Mouse (Mus musculus): ENCODE data around the gene Dnaaf5. TPM values are rescaled to one million over a fixed set of nuclear protein-coding genes. Genes with fewer than 3 reads are reported as not detected.

The Dnaaf5 gene
- total RNA-seq (2022), result 10 to 100 TPM; 16.6 to 20.3 (median 17.4) TPM

DNA sequence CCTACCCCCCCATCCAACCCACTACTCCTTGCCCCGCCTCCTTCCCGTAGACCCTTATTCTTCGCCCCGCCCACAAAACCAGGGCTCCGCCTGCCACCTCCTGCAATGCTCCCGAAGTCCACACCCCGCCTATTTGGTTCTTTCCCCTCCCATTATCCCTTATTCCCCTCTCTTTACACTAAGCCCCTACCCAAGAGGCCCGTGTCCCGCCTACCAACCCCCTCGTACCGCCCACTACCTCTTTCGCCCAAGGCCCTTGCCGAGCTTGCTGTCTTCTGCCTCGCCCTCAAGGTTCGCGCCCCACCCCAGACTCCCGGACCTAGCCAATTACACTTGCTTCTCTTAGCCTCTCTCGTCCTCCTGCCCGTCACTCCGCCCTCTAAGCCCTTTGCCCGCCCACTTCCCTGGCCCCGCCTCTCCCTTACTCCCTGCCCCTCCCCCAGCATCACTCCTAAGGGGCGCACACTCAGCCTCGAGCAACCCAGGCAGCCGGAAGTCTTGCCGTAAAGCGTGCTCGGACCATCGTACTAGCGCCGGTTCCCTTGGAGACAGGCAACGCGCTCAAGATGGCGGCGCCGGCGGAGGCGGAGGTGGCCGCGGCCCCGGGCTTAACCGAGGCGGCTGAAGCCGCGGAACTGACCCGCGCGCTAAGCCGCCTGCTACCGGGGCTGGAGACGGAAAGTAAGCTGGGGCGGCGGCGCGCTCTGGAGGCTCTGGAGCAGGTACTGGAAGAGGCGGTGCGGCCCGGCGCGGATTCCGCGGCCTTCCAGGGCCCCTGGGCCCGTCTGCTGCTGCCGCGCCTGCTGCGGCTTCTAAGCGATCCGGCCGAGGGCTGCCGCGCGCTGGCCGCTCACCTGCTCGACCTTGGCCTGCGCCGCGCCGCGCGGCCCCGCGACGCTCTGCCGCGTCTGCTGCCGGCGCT, at the start of gene Dnaaf5, which contains the start of gene Prkar1b:
Dnaaf5 (plus strand) TSS at position 543 of the 922 bp plus-strand sequence.
Prkar1b (minus strand) TSS at position 321 of the 922 bp plus-strand sequence.
- peak; percentile 94 to 95 for DNase-seq (ENCODE audit: low spot score in 2 of 2)

DNA sequence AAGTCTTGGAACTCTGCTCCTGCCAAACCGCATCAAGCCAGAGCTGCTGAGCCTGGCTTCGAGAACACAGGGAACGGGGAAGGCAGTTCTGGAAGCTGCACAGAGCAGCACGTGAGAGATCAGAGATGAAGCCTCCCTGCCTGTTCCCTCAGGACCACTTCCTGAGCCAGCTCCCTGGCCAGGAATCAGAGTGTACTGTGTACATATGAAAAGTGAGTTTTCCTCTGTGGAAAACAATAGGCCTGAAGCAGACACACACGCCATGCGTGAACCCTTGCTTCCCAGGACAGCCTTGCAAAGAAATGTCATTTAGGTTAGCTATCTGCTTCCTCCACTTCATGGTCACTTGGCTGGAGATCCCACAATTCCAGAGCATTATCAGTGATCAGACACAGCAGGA, 48.2 kb upstream of the Dnaaf5 start:
- DNase-seq (ENCODE audit: low spot score in 2 of 2), result no peak

DNA sequence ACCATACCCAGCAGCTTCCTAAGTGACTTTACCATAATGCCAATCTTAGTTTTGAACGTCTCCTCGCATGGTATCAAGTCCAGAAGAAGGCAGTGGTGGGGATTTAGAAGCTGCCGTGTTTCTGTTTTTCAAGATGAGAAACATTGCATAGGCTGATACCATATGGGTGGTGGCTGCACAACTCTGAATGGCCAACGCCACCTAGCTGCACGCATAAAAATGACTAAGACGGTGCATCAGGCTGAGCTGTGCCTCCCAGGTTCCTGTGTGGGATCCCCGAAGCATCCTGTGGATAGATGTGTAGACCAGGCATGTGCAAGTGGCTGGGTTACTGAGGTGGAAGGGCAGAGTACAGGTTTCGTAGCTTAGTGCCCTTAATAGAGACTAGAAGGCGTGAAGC, 42.2 kb upstream of the Dnaaf5 start:
- DNase-seq (ENCODE audit: low spot score in 2 of 2), result no peak

DNA sequence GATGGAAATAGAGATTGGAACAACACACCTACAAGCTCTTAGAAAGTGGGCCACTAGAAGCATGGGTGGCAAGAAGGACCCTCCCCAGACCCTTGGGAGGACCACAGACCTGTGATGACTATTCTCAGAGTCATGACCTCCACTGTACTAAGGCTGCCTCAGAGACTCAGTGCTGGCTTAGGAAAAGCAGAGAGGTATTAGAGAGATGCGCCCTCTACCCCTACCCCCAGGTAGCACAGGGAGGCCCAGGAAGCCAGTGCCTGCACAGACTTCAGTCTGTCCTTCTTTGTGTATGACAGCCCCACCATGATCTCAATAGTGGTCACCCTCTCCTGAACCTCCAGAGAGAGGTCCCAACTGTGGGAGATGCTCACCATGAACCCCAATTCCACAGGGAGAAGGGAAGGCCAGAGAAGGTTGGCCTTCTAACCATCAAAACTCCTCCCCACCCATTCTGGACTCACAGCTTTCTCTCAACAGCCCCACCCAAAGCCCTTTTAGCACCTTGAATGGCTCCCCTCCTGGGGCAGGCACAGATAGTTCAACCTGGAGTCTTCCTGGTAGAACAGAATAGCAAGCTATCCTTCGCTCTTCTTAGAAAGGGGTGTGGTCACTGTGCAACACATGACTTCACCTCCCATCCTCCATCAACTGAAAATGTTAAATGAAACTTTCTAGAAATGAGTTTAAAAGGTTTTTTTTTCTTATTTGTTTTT, 39.7 kb upstream of the Dnaaf5 start:
- no peak for DNase-seq (ENCODE audit: low spot score in 2 of 2)

DNA sequence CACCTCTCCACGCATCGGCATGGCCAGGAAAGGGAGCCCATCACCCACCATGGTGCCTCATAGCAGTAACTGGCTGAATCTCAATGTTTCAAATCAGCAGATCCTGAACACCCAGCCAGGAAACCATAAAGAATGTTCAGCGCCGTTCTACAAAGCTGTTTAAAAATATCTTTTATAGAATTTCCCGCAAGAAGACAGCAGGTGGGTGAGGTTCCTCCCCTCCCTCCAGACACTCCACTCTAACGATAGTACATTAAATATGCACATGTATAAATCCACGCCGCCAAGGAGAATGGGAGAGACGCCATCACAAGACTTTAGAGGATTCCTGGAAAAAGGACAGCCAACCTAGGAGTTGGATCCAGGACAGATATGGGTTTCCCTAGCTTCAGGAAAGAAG, 38.0 kb upstream of the Dnaaf5 start:
- no peak for DNase-seq (ENCODE audit: low spot score in 2 of 2)

DNA sequence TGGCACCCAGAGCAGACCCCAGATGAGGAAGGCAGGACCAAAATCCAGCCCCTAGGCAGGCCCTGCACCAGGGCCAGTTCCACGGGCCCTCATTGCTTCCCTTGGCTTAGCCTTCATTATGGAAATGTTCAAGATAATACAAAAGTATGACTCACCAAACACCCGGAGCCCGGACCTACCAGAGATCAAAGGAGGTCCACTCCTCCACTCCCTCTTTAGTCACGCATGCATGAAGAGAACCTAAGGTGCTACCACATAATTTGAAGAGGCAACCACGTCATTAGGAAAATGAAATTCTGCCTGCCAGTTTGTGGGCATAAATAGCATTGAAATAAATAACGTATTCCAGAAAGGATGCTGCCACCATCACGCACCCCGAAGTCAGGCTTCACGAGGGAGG, 37.6 kb upstream of the Dnaaf5 start:
- no peak for DNase-seq (ENCODE audit: low spot score in 2 of 2)

DNA sequence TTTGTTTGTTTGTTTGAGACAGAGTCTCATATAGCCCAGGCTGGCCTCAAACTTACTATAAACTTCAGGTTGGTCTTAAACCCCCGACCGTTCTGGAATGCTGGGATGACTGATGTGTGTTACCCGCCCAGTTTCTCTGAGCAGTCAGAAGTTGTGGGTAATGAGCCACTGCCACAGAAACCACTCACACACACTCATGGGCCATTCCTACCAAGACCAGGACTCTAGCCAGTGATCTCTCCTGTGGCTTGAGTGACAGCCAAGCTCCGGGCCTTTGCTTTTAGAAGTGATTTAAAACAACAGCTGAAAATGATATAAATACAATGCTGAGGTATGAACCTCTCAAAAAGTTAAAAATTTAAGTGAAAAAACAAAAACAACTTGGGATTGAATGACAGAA, 35.1 kb upstream of the Dnaaf5 start:
- DNase-seq (ENCODE audit: low spot score in 2 of 2), result no peak

DNA sequence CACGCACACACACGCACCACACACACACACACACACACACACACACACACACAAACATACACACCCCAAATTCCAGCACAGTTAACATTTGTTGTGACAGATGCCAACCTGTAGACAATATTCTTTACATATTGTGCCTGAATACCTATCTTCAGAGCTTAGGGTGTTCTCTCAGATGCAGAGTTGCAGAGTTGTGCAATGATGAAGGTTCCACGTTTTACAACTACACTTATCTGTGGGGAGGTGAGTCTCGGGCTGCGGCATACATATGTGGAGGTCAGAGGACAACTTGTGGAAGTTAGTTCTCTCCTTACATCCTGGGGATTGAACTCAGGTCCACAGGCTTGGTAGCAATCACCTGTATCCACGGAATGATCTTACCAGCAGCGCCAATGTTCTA, 34.5 kb upstream of the Dnaaf5 start:
- DNase-seq (ENCODE audit: low spot score in 2 of 2), result no peak

DNA sequence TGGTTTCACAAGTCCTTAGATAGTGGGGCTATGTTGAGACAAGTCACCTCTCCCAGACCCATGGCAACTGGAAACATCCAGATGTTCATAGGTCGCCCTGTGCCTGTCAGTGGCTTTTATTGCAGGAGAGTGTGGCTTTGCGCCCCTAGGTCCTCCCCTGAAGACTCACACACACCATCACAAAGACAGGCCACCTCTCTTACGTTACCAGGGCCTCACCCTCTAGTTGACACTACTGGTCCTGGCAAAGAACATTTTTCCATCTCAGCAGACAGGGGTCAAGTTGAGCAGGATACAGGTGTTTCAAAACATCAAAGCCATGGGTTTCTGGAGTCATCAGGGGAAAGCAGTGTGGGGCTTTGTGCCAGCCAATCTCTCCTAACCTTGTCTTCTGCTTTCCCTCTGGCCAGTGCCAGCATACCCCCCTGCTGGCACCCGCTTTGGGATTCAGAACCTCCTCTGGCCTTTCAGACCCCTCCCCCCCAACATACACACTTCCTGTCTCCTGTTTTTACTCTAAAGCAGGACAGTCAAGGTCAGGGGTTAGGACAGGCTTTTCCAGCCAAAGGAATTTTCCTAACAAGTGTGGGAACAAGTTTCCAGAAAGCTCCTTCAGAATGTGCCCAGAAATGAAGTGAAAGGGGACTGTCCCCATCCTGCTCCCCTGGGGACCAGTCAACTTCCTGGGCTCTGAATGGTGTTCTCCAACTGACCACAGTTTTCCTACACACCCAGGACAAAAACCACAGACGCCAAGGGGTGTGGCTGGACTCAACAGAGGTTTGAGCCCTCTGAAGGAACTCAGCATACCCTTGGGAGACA, 31.7 kb upstream of the Dnaaf5 start:
- DNase-seq (ENCODE audit: low spot score in 2 of 2), result no peak

DNA sequence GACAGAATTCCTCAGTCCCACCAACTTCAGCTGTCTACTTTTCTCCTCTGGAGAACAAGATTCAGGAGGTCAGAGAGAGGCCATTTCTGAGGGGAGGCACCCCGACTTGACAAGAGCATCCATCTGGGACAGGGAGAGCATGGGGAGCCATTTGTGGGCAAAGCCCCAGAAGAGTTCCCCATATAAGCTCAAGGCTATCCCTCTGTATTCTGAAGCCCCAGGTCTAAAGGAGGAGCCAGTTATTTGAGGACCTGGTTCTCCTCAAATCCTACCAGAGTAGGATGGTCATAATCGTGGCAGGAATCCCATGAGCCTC, 31.1 kb upstream of the Dnaaf5 start:
- no peak for DNase-seq (ENCODE audit: low spot score in 2 of 2)

DNA sequence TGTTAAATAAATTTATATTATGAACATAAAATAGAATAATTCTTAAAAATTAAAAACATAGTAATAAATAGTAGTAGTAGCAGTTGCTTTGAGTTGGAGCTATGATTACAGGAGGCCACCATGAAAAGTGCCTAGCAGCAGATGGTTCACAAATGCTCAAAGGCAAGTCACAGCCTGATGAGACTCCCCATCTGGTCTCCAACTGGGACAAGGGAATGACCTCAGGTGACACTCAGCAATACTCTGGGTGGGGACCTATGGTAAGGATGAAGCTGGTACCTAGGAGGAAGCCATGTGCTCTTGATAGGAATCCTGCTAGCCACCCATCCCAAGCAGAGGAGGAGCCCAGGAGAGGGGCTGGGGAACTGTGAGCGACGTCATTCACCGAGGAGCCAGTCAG, 24.3 kb upstream of the Dnaaf5 start:
- DNase-seq (ENCODE audit: low spot score in 2 of 2), result no peak

DNA sequence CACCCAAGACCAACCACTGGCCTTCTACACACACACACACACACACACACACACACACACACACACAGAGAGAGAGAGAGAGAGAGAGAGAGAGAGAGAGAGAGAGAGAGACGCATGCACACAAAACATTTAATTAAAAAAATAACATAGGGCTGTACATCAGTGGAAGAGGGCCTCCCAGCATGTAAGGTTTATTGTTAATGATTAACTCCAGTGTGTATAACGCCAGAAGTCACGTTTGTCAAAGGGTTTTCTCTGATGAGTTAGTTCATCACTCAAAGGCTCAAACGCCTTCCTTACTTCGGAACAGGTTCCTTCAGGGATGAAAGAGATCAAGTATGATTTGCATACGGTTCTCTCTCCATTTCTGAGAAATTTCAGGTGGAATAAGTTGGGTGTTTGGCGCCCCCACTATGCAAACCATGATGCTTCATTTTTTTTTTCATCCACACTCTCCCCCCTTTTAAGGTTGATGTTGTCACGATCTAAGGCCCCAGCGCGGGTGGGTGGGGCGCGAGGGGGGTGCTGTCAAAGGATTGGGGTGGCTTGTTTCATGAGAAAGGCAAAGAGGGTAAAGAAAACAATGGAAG, 21.5 kb upstream of the Dnaaf5 start:
- DNase-seq (ENCODE audit: low spot score in 2 of 2), result no peak

DNA sequence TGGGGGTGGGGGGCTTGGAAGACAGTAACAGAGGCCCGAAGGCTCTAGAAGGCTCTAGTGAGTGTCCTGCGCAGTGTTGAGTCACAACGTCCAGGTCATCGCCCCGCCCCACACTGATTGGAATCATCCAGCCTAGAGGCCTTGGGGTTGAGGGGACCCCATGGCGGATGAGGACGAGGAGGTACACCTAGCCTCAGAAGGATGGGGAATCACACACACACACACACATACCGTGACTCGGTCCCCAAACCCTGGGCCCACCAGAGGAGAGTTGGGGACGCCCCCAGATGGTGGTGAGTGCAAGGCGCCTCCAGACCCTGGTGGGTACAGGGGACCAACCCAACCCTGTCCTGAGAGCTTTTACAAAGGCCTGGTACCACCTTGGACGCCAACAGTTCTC, 20.9 kb upstream of the Dnaaf5 start:
- no peak for DNase-seq (ENCODE audit: low spot score in 2 of 2)

DNA sequence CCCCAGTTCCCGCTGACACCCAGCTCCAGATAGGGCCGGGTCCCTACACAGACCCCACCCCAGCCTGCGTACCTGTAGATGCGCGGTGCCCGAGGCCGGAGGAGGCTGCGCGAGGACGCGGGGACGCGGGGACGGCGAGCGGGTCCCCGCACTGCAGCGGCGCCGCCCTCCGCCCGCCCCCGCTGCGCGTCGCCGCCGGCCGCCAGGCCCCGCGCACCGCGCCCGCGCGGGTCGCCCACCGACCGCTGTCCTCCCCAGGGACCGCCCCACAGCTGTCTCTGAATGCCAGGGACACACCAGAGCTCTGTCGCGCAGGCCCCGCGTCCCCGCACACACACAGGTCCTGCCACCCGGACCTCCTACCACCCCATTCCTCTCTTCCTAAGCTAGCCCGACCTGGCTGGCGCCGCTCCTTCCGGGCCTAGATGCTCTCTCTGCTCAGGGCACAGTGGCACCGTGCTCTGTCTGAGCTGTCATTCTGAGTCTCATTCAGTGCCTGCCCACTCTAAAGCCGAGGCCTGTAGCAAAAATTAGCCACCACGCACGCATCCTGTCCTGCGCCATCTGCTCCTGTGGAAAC, 20.4 kb upstream of the Dnaaf5 start:
- no peak for DNase-seq (ENCODE audit: low spot score in 2 of 2)

DNA sequence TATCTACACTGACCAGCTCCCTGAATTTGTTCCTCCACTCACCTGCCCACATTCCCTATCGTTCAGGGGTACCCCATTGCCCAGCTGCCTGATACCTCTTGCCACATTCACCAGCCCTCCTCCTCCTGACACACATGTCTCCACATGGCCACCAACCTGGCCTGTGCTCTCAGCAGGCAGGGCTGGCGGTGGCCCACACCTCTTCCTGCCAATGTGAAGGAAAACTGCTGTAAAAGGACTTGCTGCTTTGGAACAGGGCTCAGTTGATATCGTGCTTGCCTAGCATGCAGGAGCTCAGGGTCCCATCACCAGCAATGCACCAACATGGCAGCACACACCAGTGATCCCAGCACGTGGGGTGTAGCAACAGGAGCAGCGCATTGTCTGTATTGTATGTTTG, 19.7 kb upstream of the Dnaaf5 start:
- DNase-seq (ENCODE audit: low spot score in 2 of 2), result no peak

DNA sequence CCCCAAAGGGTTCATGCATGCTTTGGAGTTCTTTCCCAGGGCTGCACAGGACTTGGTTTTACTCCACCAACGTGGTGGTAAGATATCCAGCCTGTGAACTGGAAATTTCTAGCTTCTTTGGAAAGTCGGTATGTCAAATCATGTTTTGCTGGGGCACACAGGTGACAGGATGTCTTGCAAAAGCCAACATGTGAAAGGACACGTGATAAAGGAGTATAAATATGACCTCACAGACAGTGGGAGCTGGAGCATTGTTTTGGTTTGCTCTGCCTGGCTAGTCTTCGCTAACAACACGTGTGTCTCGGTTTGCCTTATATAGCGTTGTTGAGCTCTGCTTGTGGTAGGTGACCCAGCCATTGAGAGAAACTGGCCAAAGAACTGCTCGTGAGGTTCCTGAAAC, 15.5 kb upstream of the Dnaaf5 start:
- DNase-seq (ENCODE audit: low spot score in 2 of 2), result no peak

DNA sequence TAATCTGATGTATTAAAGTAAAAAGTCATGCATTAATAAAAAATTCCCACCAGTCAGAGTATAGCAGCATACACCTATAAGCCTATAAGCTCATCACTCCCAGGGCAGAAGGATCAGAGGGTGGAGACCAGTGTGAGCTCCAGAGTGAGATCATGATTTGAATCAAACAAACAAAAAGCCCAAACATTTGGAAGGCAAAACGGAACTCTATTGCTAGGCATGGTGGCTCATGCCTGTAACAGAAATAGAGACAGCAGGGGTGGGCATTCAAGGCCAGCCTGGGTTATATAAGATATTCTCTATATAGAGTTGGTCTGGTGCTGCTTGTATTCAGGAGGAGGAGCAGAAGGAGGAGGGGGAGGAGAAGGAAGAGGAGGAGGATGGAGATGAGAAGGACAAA, 13.7 kb upstream of the Dnaaf5 start:
- DNase-seq (ENCODE audit: low spot score in 2 of 2), result no peak

DNA sequence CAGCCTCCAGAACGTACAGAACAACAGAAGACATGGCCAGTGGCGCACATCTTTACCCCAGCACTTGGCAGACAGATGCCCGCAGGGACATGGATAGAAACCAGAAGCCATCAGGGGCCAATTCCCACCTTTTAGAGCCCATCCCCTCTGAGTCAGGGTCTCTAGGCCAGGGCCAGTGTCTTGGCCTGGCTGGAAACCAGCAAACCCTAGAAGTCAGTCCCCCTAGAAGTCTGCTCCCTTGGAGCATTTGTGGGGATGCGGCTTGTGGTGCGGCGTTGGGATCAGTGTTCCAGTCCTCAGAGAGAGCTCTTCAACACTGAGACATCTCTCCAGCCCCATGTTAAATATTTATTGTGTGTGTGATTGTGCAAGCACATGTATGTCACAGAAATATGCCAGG, 12.8 kb upstream of the Dnaaf5 start:
- DNase-seq (ENCODE audit: low spot score in 2 of 2), result no peak

DNA sequence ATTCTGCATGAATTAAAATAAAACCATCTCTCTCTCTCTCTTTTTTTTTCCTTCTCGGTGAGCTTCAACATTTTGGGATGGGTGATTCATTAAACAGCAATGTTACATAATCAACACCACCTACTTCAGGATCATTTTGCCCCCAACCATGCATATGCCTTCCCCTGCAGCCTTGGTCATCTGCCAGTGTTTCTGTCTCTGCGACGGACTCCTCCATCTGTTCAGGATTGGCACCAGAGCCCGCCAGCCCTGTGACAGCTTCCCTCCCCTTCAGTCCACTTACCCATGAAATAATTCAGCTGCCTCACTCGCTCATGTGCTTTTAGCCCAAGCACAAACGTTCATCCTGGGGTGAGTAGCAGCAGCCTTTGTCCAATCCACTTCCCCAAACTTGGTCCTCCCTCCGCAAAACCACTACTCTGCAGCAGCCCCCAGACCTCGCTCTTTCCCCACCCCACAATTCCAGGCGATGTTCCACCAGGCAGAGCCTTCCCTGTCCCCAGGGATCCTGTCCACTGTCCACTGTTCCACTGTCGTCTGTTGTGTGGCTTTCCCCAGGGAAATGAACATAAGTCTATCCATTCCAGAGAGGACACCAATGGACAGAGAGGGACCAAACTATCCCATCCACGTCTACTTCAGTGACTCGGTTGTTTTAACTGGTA, 11.6 kb upstream of the Dnaaf5 start:
- DNase-seq (ENCODE audit: low spot score in 2 of 2), result no peak

DNA sequence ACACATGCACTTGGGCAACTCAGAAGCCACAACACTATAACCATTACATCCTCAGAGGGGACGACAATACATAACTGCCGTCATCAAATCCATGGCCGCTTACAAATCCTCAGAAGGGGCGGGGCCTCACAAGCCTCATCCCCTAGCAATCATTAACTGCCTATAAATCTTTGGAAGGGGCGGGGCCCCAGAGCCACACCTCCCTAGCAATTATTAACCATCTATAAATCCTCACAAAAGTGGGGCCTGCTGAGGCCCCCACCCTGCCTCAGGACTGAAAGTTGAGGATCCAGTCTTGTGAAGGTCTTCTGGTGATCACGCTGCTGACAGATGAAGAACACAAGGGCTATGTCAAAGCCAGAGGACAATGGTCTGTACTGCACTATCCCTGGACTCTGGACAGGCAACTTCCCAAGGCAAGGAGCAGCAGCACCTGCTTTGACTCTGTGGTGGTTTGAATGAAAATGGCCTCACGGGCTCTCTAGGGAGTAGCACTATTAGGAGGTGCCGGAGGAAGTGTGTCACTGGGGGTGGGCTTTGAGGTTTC, 11.0 kb upstream of the Dnaaf5 start:
- no peak for DNase-seq (ENCODE audit: low spot score in 2 of 2)

Measured in gastrocnemius, adult 8-10 months (tissue).